Mouse (Mus musculus) spleen, adult 18-20 months (tissue): ENCODE data around the gene Hs2st1.
A peak's percentile ranks its signal among the peaks of the same experiment; 100 is the strongest.
"Not testable (repeated sequence)": the region's sequence is repeated elsewhere in the genome, so short reads cannot be mapped to it uniquely, and the experiment has no call there.

Experiments used
- DNase-seq, 2 experiments: peaks; one replicate each; pipeline ENCODE4 v3.0.0; 2022; ENCODE audit warnings: mixed read lengths in 2 of 2

Gene Hs2st1

GRCm38 (mm10) chr3:144570047-144570815, at the start of gene Hs2st1, which contains the start of gene Selenof:
TSS of gene Hs2st1 (minus strand) at chr3:144570181.
TSS of gene Selenof (plus strand) at chr3:144570304.
- DNase-seq, result peak; percentile 87 to 95

GRCm38 (mm10) chr3:144617633-144618180, 47.7 kb upstream of the Hs2st1 start:
- no peak for DNase-seq

- DNase-seq, result peak; percentile 47 to 70
Observed at GRCm38 (mm10) chr3:144616654-144617425, 46.9 kb upstream of the Hs2st1 start.

GRCm38 (mm10) chr3:144615459-144615858, 45.5 kb upstream of the Hs2st1 start:
- no peak for DNase-seq

GRCm38 (mm10) chr3:144614698-144615097, 44.7 kb upstream of the Hs2st1 start:
- DNase-seq, result no peak

- no peak for DNase-seq
Observed at GRCm38 (mm10) chr3:144614277-144614676, 44.3 kb upstream of the Hs2st1 start.

GRCm38 (mm10) chr3:144612382-144612781, 42.4 kb upstream of the Hs2st1 start:
- DNase-seq, result no peak

GRCm38 (mm10) chr3:144611626-144612271, 41.8 kb upstream of the Hs2st1 start:
- no peak for DNase-seq

- no peak for DNase-seq
Observed at GRCm38 (mm10) chr3:144610759-144611158, 40.8 kb upstream of the Hs2st1 start.

- DNase-seq, result no peak
Observed at GRCm38 (mm10) chr3:144608090-144608489, 38.1 kb upstream of the Hs2st1 start.

- no peak for DNase-seq
Observed at GRCm38 (mm10) chr3:144606449-144606848, 36.5 kb upstream of the Hs2st1 start.

GRCm38 (mm10) chr3:144605811-144606210, 35.8 kb upstream of the Hs2st1 start:
- DNase-seq, result not testable (repeated sequence)

- DNase-seq, result no peak
Observed at GRCm38 (mm10) chr3:144604205-144604604, 34.2 kb upstream of the Hs2st1 start.

- no peak for DNase-seq
Observed at GRCm38 (mm10) chr3:144603558-144603957, 33.6 kb upstream of the Hs2st1 start.

GRCm38 (mm10) chr3:144602819-144603218, 32.8 kb upstream of the Hs2st1 start:
- no peak for DNase-seq

- DNase-seq, result no peak
Observed at GRCm38 (mm10) chr3:144602413-144602812, 32.4 kb upstream of the Hs2st1 start.

GRCm38 (mm10) chr3:144597790-144598467, 27.9 kb upstream of the Hs2st1 start:
- no peak for DNase-seq

- DNase-seq, result no peak
Observed at GRCm38 (mm10) chr3:144597121-144597520, 27.1 kb upstream of the Hs2st1 start.

GRCm38 (mm10) chr3:144592992-144593785, 23.2 kb upstream of the Hs2st1 start:
- no peak for DNase-seq

GRCm38 (mm10) chr3:144589189-144589890, 19.4 kb upstream of the Hs2st1 start:
- no peak for DNase-seq

GRCm38 (mm10) chr3:144586731-144587130, 16.8 kb upstream of the Hs2st1 start:
- no peak for DNase-seq
